Mouse (Mus musculus) G1E (cell line): ENCODE results near the gene Cat.

ENCODE experiments used
- CTCF ChIP-seq: IDR thresholded peaks from 2 replicates; pipeline ENCODE4 v1.5.1; 2012; ENCODE audit warnings: low read depth, low read length, inconsistent platforms, mixed read lengths
- GATA1 ChIP-seq: IDR thresholded peaks from 2 replicates; pipeline ENCODE4 v1.6.1; 2012; ENCODE audit warnings: borderline replicate concordance, low read length, inconsistent platforms, mixed read lengths
- GATA2 ChIP-seq: IDR thresholded peaks from 2 replicates; pipeline ENCODE4 v1.6.1; 2012; ENCODE audit warnings: low read depth, low read length, inconsistent platforms, borderline replicate concordance
- POLR2AphosphoS5 ChIP-seq: IDR thresholded peaks from 2 replicates; pipeline ENCODE4 v1.6.1; 2012; ENCODE audit warnings: low read depth, low read length, inconsistent platforms; ENCODE audit not compliant: insufficient replicate concordance

GRCm38 (mm10) chr2:103473362-103473761 is 11.6 kb downstream of the Cat start:
- TF ChIP-seq CTCF (no peak), GATA1 (no peak), GATA2 (no peak), POLR2AphosphoS5 (no peak)
